Mouse (Mus musculus): ENCODE results near the gene Ptprb.

Ptprb gene

DNA sequence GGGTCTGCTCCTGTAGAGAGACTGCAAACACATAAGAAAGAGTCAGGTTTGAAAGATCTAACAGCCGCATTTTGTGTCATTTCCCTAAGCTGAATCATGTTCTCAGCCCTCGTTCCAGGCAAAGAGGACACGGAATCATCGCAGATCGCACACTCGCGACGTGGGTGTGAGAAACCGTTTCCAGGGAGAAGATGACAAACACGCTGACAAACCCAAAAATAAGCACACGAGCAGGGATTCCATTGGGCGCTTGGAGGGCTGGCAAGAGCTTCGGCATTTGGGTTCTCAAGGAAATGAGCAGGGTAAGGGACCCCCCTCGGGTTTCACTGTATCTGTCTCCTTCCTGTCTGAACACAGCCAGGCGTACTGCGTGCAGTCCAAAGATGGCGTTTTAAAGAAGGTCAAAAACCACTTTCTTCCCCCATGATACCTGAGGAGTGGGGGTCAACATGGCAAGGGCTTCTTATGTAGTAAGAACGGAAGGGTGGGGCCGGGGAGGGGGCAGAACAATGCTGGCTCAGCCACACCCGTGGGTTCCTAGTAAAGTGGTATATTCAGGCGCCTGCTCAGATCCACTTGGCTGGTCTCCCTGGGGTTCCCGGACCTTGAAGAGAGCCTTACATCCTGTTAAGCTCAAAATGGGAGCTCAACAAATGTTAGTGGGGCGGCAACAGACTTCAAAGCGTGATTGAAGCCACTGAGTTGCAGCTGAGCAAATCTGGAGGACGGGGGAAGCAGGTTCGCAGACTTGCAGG, 152.9 kb downstream of the Ptprb start:
- no peak for DNase-seq

DNA sequence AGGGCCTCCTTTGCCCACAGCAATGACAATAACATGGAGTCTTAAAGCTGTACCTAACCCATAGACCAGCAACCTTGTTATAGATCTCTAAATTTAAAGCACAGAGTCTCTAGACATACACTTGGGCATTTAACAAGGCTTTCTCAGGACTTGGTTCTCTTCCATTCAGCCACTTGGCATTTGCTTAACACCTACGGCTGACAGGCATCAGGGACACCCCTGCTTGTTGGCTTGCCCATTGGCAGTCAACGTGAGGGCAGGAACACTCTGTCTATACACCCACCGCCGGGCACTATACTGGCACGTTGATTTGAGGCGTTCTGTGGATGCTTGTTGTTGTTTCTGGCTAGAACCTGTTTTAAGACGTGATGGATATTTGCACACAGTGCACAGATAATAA, 157.1 kb downstream of the Ptprb start:
- no peak for DNase-seq

DNA sequence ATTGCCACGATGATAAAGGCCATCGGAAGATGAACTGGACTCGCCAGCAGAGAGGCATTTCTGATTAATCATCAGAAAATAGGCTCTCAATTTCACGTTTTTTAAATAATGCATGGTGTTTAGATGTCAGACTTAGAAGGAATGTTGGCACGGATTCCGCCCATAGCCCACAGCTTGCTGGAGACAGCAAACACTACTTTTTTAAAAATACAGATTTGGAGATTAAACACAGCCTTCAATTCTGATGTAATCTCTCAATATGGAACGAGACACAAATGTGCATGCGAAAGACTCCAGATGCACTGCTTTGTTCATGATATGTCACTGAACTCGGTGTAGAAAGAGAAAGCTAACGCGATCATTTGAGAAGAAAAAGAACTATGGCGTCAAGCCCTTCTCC, 160.1 kb downstream of the Ptprb start:
- no peak for DNase-seq

Measured in thymus, postnatal 25 days (tissue).